Mouse (Mus musculus): ENCODE measurements around the gene Mmaa. TPM values are rescaled to one million over a fixed set of nuclear protein-coding genes. Genes with fewer than 3 reads are reported as not detected.

The Mmaa gene
- polyA plus RNA-seq, 1 experiment from 2014 or later: 4.5 TPM

- Histone ChIP-seq H3K4me3 (ENCODE audit: inconsistent target) (no peak overlapping the region), H3K79me2 (ENCODE audit: inconsistent target) (no peaks in the 10 kb centered on the region; the same call in 1 of the 2 replicates), H3K27ac (no peak overlapping the region), H3K36me3 (ENCODE audit: inconsistent target) (peaks cover 17% of the 10 kb centered on the region)
- 96% methylated on average over 9 of the region's 9 CpGs for WGBS (ENCODE audit: missing documents)
Measured at GRCm38 (mm10) chr8:79224363-79224762, 70.4 kb downstream of the Mmaa start.

DNA sequence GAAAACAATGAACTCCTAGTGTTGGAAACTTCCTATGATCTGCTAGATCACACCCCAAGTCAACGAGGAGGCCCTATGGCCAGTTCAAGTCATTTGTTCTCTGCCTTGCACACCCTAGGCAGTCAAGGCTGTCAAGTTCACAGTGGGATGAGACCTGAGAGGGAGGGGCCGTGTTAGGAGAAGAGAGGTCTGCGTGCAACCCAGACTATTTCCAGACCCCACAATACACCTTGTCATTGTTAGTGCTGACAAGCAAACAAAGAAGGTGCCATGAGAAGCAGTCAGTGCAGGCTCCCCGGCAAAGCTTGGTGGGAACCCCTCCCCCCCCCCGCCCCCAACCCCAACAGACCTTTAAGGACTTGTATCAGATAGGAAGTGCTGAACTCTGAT lies 72.0 kb downstream of the Mmaa start:
- Histone ChIP-seq H3K4me3 (ENCODE audit: inconsistent target) (no peak overlapping the region), H3K27ac (no peak overlapping the region), H3K79me2 (ENCODE audit: inconsistent target) (no peaks in the 10 kb centered on the region; the same call in 1 of the 2 replicates), H3K36me3 (ENCODE audit: inconsistent target) (peaks cover 1% of the 10 kb centered on the region; the same call in 1 of the 2 replicates)
- WGBS (ENCODE audit: missing documents): 78% methylated on average over 5 of the region's 5 CpGs

- Histone ChIP-seq H3K27ac (no peak overlapping the region), H3K79me2 (ENCODE audit: inconsistent target) (no peaks in the 10 kb centered on the region; the same call in 1 of the 2 replicates), H3K36me3 (ENCODE audit: inconsistent target) (no peaks in the 10 kb centered on the region), H3K4me3 (ENCODE audit: inconsistent target) (no peak overlapping the region)
- 94% methylated on average over 5 of the region's 5 CpGs for WGBS (ENCODE audit: missing documents)
Measured at GRCm38 (mm10) chr8:79222106-79222751, 72.5 kb downstream of the Mmaa start.

Other genes with a start within 250 kb of the Mmaa start
- gene 1700011L22Rik, start 46.4 kb downstream of the Mmaa start, polyA plus RNA-seq (2018): not detected in 3 replicates
- gene Smad1, start 104.6 kb upstream of the Mmaa start, polyA plus RNA-seq (2018): 11.2 to 13.8 TPM (median 12.7 TPM) in 3 replicates